Mouse (Mus musculus): Measurements from ENCODE around the gene Gm3045. TPM values are rescaled to one million over a fixed set of nuclear protein-coding genes. Genes with fewer than 3 reads are reported as not detected.

Gm3045 gene
- polyA plus RNA-seq (2015; fragmentation: Nextera tagmentation; extraction: Ambion mirVana): not detected in 2 replicates

DNA sequence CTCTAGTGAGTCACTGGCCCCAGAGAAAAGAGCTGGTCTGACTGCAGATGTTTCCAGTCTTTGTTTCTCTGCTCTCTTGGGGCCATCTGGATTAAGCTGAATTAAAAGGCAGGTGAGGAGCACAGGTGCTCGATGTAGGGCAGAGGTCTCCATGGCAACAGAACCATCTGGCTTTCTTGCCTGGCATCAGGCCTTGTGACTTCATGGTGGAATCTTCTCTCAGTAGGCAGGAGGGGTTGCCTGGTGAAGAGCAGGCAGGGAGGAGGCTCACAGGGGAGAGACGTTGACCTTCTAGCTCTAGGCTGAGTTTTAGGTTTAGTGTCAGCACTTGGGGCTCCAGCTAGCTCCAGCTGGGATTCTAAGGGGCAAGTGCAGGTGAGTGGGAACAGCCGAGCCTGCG, at the start of gene Gm3045:
Gm3045 (plus strand) TSS at position 230 of the 400 bp plus-strand sequence.
- Histone ChIP-seq H3K27ac (replicated peaks) (no peak within 1 kb of the TSS), H3K4me3 (replicated peaks) (no peak within 1 kb of the TSS), H3K27me3 (peaks cover 7% of the 10 kb centered on the region; the same call in 1 of the 2 replicates), H3K4me1 (replicated peaks) (no peaks in the 10 kb centered on the region), H3K4me2 (no peak within 1 kb of the TSS), H3K9me3 (replicated peaks) (no peaks in the 10 kb centered on the region), H3K9ac (no peak within 1 kb of the TSS), H3K36me3 (replicated peaks) (no peaks in the 10 kb centered on the region)
- ATAC-seq (ENCODE audit: insufficient read depth): no peak
- WGBS (ENCODE audit: insufficient replicate concordance): 56% methylated on average over 4 of the region's 4 CpGs

DNA sequence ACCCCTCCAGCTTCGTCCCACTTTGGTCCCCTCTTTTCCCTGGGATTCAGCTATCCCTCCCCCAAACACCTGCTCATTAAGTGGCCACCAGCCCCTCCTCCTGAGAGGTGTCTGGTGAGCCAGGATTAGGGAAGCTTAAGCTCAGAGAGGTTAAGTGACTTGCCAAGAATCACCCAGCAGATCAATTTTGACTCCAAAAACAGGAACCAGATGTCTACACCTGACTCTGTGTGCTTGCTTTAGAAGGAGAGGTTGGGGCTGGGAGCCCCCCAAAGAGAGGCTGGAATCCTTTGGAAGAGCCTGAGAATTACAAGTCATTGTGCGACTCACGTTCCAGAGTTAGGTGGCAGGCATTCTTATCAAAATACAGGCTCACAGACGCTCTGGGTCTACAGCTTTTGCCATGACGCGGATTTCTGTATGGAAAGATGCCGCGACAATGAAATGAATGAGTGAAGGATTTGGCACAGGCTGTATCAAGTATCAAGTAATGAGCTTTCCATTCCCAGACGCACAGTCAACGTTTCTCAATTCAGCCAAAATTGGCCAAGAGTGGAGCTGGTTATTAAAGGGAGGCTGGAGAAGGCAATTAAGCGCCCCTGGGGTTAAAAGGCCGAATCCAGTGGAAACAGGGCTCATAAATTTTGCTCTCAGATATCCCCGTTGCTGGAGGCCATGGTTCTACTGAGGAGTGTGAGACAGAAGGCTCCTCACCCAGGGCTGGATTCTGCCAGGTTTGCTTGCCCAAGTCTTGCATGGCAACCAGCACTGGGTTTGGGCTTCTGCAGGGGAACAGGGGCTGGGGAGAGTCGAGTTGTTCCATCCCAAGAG, 45.3 kb upstream of the Gm3045 start:
- Histone ChIP-seq H3K36me3 (replicated peaks) (no peaks in the 10 kb centered on the region), H3K4me1 (replicated peaks) (no peaks in the 10 kb centered on the region), H3K27me3 (no peaks in the 10 kb centered on the region), H3K4me3 (replicated peaks) (no peak overlapping the region), H3K4me2 (no peak overlapping the region), H3K9me3 (replicated peaks) (no peaks in the 10 kb centered on the region), H3K27ac (replicated peaks) (no peak overlapping the region), H3K9ac (no peak overlapping the region)
- ATAC-seq (ENCODE audit: insufficient read depth): no peak
- WGBS (ENCODE audit: insufficient replicate concordance): 57% methylated on average over 14 of the region's 14 CpGs

- H3K4me3 ChIP-seq (replicated peaks): no peak overlapping the region
- H3K27ac ChIP-seq (replicated peaks): no peak overlapping the region
- no peak for ATAC-seq (ENCODE audit: insufficient read depth)
- no peak overlapping the region for H3K9ac ChIP-seq
- no peaks in the 10 kb centered on the region for H3K36me3 ChIP-seq (replicated peaks)
- no peaks in the 10 kb centered on the region for H3K27me3 ChIP-seq
- H3K9me3 ChIP-seq (replicated peaks): no peaks in the 10 kb centered on the region
- WGBS (ENCODE audit: insufficient replicate concordance): 52% methylated on average over 3 of the region's 3 CpGs
- H3K4me2 ChIP-seq: no peak overlapping the region
- no peaks in the 10 kb centered on the region for H3K4me1 ChIP-seq (replicated peaks)
Measured at GRCm38 (mm10) chr13:56383406-56383805, 43.0 kb upstream of the Gm3045 start.

DNA sequence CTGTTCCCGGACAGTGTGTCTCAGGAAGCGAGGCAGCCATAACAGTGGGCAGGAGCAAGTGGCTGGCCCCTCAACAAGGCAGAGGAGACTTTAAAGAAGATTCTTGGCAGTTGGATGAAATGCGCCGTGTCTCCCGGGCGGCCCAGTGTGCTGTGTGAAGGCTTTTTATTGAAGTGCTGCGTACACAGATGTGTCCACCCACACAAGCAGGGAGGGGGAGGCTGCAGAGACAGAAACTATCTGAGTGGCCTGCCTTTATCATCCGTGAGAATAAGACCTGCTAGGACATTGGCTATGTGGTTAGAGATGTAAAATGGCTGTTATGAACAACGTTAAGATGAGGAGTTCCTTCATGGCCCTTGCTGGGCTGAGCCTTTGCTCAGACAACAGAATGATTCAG, 40.0 kb upstream of the Gm3045 start:
- Histone ChIP-seq H3K4me3 (replicated peaks) (no peak overlapping the region), H3K27me3 (no peaks in the 10 kb centered on the region), H3K9ac (no peak overlapping the region), H3K9me3 (replicated peaks) (no peaks in the 10 kb centered on the region), H3K4me1 (replicated peaks) (no peaks in the 10 kb centered on the region), H3K27ac (replicated peaks) (no peak overlapping the region), H3K4me2 (no peak overlapping the region), H3K36me3 (replicated peaks) (no peaks in the 10 kb centered on the region)
- no peak for ATAC-seq (ENCODE audit: insufficient read depth)
- WGBS (ENCODE audit: insufficient replicate concordance): 60% methylated on average over 9 of the region's 9 CpGs

DNA sequence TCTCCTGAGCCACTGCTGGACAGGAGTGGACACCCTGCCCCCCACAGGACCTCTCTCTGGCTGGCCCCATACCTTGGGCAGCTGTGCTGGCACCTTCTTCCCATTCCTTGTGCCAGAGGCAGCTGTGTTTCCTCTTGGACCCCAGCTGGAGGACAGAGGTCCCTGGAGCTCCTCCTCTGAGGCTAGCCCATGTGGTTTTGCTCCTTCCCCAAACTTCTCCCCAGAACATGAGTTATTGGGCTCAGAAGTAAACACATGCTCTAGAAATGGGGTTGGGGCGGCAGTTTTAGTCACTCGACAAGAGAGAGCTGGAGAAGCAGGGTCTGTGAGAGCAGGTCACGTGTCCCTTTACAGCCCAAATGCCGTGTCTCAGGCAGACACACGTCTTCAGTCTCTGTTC, 39.0 kb upstream of the Gm3045 start:
- no peaks in the 10 kb centered on the region for H3K27me3 ChIP-seq
- ATAC-seq (ENCODE audit: insufficient read depth): no peak
- no peaks in the 10 kb centered on the region for H3K9me3 ChIP-seq (replicated peaks)
- H3K4me1 ChIP-seq (replicated peaks): no peaks in the 10 kb centered on the region
- H3K9ac ChIP-seq: no peak overlapping the region
- H3K27ac ChIP-seq (replicated peaks): no peak overlapping the region
- no peaks in the 10 kb centered on the region for H3K36me3 ChIP-seq (replicated peaks)
- H3K4me2 ChIP-seq: no peak overlapping the region
- H3K4me3 ChIP-seq (replicated peaks): no peak overlapping the region
- WGBS (ENCODE audit: insufficient replicate concordance): 38% methylated on average over 5 of the region's 5 CpGs

GRCm38 (mm10) chr13:56388042-56388441, 38.4 kb upstream of the Gm3045 start:
- H3K27ac ChIP-seq (replicated peaks): no peak overlapping the region
- WGBS (ENCODE audit: insufficient replicate concordance): 54% methylated on average over 1 of the region's 1 CpGs

DNA sequence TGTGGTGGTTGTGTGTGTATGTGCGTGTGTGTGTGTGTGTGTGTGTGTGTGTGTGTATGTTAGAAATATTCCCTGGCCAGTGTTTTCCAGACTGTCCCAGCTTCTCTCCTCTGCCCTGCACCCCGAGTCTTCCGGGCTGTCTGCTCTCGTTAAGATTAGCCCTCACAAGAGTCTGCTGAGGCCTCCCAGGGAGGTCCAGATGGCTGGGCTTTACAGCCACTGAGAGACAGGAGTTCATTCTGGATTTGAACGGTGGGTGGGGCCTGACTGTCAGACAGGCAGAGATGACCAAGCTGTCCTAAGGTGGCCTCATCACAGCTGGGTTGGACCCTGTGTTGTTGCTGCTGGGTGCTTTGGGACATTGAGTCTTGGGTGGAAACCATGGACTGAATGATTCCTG, 28.8 kb upstream of the Gm3045 start:
- Histone ChIP-seq H3K4me1 (replicated peaks) (no peaks in the 10 kb centered on the region), H3K4me3 (replicated peaks) (no peak overlapping the region), H3K27ac (replicated peaks) (no peak overlapping the region), H3K27me3 (no peaks in the 10 kb centered on the region; the same call in 1 of the 2 replicates), H3K9ac (no peak overlapping the region), H3K4me2 (no peak overlapping the region), H3K9me3 (replicated peaks) (no peaks in the 10 kb centered on the region), H3K36me3 (replicated peaks) (no peaks in the 10 kb centered on the region)
- WGBS (ENCODE audit: insufficient replicate concordance): 50% methylated on average over 5 of the region's 5 CpGs
- no peak for ATAC-seq (ENCODE audit: insufficient read depth)

More at GRCm38 (mm10) chr13:56388042-56388441, 38.4 kb upstream of the Gm3045 start:
- H3K4me2 ChIP-seq: no peak overlapping the region
- H3K4me1 ChIP-seq (replicated peaks): no peaks in the 10 kb centered on the region
- no peak overlapping the region for H3K4me3 ChIP-seq (replicated peaks)
- H3K9ac ChIP-seq: no peak overlapping the region
- no peak for ATAC-seq (ENCODE audit: insufficient read depth)
- no peaks in the 10 kb centered on the region for H3K9me3 ChIP-seq (replicated peaks)
- no peaks in the 10 kb centered on the region for H3K36me3 ChIP-seq (replicated peaks)
- H3K27me3 ChIP-seq: no peaks in the 10 kb centered on the region

DNA sequence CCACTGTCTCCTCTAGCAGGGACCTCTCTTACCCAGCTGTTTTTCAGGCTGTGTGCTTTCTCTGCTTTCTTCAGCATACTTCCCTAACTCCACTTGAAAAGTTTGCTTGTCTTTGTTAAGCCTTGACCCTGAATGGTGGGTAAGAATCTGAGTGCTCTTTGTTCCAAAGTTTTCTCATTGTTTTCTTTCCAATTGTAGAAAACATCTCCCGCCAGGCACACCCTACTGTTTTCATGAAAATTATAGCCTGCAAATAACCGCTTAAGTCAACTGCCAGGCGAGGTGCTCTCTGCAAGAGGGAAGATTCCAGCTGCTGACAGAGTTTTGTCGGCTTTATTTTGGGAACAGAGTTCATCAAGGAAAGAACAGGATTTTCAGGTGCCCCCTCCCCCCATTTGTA, 25.2 kb upstream of the Gm3045 start:
- WGBS (ENCODE audit: insufficient replicate concordance): 61% methylated on average over 4 of the region's 4 CpGs
- ATAC-seq (ENCODE audit: insufficient read depth): no peak
- Histone ChIP-seq H3K4me3 (replicated peaks) (no peak overlapping the region), H3K4me1 (replicated peaks) (no peaks in the 10 kb centered on the region), H3K27me3 (no peaks in the 10 kb centered on the region; the same call in 1 of the 2 replicates), H3K9me3 (replicated peaks) (no peaks in the 10 kb centered on the region), H3K9ac (no peak overlapping the region), H3K36me3 (replicated peaks) (no peaks in the 10 kb centered on the region), H3K4me2 (no peak overlapping the region), H3K27ac (replicated peaks) (no peak overlapping the region)

GRCm38 (mm10) chr13:56403381-56404086, 22.9 kb upstream of the Gm3045 start:
- Histone ChIP-seq H3K27me3 (no peaks in the 10 kb centered on the region), H3K9me3 (replicated peaks) (no peaks in the 10 kb centered on the region), H3K4me1 (replicated peaks) (no peaks in the 10 kb centered on the region), H3K4me2 (no peak overlapping the region), H3K27ac (replicated peaks) (no peak overlapping the region), H3K9ac (no peak overlapping the region), H3K4me3 (replicated peaks) (no peak overlapping the region), H3K36me3 (replicated peaks) (no peaks in the 10 kb centered on the region)
- 61% methylated on average over 8 of the region's 8 CpGs for WGBS (ENCODE audit: insufficient replicate concordance)
- no peak for ATAC-seq (ENCODE audit: insufficient read depth)

- Histone ChIP-seq H3K4me3 (replicated peaks) (no peak overlapping the region), H3K27me3 (no peaks in the 10 kb centered on the region), H3K4me2 (no peak overlapping the region), H3K4me1 (replicated peaks) (no peaks in the 10 kb centered on the region), H3K27ac (replicated peaks) (no peak overlapping the region), H3K9me3 (replicated peaks) (no peaks in the 10 kb centered on the region), H3K36me3 (replicated peaks) (no peaks in the 10 kb centered on the region), H3K9ac (no peak overlapping the region)
- ATAC-seq (ENCODE audit: insufficient read depth): no peak
- WGBS (ENCODE audit: insufficient replicate concordance): 51% methylated on average over 6 of the region's 6 CpGs
Measured at GRCm38 (mm10) chr13:56404511-56405140, 21.8 kb upstream of the Gm3045 start.

- WGBS (ENCODE audit: insufficient replicate concordance): 73% methylated on average over 9 of the region's 9 CpGs
- no peak overlapping the region for H3K9ac ChIP-seq
- ATAC-seq (ENCODE audit: insufficient read depth): no peak
- no peak overlapping the region for H3K27ac ChIP-seq (replicated peaks)
- H3K27me3 ChIP-seq: no peaks in the 10 kb centered on the region
- H3K4me2 ChIP-seq: no peak overlapping the region
- H3K36me3 ChIP-seq (replicated peaks): no peaks in the 10 kb centered on the region
- H3K4me3 ChIP-seq (replicated peaks): no peak overlapping the region
- H3K4me1 ChIP-seq (replicated peaks): no peaks in the 10 kb centered on the region
- no peaks in the 10 kb centered on the region for H3K9me3 ChIP-seq (replicated peaks)
Measured at GRCm38 (mm10) chr13:56412286-56412873, 14.0 kb upstream of the Gm3045 start.

Measured in liver, embryonic 15.5 days (tissue).